Mouse (Mus musculus) ES-Bruce4 (cell line): ENCODE results near the gene Kat6b. TPM values are rescaled to one million over a fixed set of nuclear protein-coding genes. Genes with fewer than 3 reads are reported as not detected.

ENCODE experiments used
- H3K27ac ChIP-seq: 2 replicates; pipeline ENCODE4 v1.5.1; 2012; ENCODE audit warnings: low read length, inconsistent platforms; ENCODE audit not compliant: insufficient read depth
- H3K27me3 ChIP-seq: 2 replicates; pipeline ENCODE4 v1.6.1; 2012; ENCODE audit warnings: mild to moderate bottlenecking, low read length, inconsistent platforms; ENCODE audit not compliant: control insufficient read depth, poor library complexity, insufficient read depth, severe bottlenecking
- H3K36me3 ChIP-seq: 2 replicates; pipeline ENCODE4 v1.6.1; 2012; ENCODE audit warnings: inconsistent platforms, mild to moderate bottlenecking, low read length, moderate library complexity; ENCODE audit not compliant: control insufficient read depth, poor library complexity, insufficient read depth, severe bottlenecking
- H3K4me1 ChIP-seq: one replicate; pipeline ENCODE4 v1.8.1; 2011; ENCODE audit warnings: low read length; ENCODE audit not compliant: control insufficient read depth, insufficient read depth
- H3K4me3 ChIP-seq: 2 replicates; pipeline ENCODE4 v1.5.1; 2011; ENCODE audit warnings: low read depth, mild to moderate bottlenecking, low read length
- H3K9ac ChIP-seq: 2 replicates; pipeline ENCODE4 v1.6.1; 2012; ENCODE audit warnings: low read depth, mild to moderate bottlenecking, inconsistent platforms; ENCODE audit not compliant: poor library complexity, severe bottlenecking
- H3K9me3 ChIP-seq: replicated peaks from 2 replicates; pipeline ENCODE4 v1.6.1; 2012; ENCODE audit warnings: mild to moderate bottlenecking, low read length, inconsistent platforms; ENCODE audit not compliant: control insufficient read depth, poor library complexity, insufficient read depth, severe bottlenecking
- CTCF ChIP-seq: IDR thresholded peaks from one replicate; pipeline ENCODE4 v1.8.1; 2011; ENCODE audit warnings: low read depth, low read length
- EP300 ChIP-seq: IDR thresholded peaks from 2 replicates; pipeline ENCODE4 v1.6.1; 2011; ENCODE audit warnings: low read depth, low read length; ENCODE audit not compliant: insufficient read depth
- POLR2A ChIP-seq: IDR thresholded peaks from one replicate; pipeline ENCODE4 v1.8.1; 2011; ENCODE audit warnings: low read length; ENCODE audit not compliant: insufficient read depth
- polyA plus RNA-seq: library from polyadenylated mRNA; stranded (reverse); fragments of >200 nt; gene quantifications from 2 replicates; pipeline ENCODE4 v1.2.4, GENCODE M21; 2011; ENCODE audit warnings: low read depth; ENCODE audit not compliant: missing spikeins, insufficient read depth, insufficient read length

Kat6b gene
- polyA plus RNA-seq, 1 experiment = 132 TPM

DNA sequence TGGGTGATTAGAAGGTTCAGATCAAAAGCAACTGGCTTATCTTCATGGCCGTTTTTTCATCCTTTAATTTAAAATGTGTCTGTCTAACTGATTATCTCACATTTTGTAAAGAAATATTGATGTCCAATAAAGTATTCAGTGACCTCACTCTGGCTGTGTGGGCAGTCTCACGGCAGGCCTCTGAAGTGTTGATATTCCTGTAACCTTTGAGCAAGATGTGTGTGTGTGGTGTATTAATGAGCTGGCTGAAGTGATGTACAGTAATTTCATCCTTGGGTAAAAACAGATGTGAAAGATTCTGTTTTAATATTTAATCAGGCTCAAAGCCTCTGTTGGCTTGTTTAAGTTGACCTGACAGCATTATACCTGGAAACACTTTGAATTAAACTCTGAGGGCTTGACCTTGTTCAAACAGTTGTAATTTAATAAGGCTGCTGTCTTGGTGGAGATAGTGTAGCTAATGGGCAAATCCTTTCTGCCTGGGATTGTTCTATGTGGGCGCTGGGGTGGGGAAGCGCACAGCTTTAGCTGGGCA, 82.4 kb downstream of the Kat6b start:
- no peak for TF ChIP-seq CTCF
- no peak for TF ChIP-seq EP300
- no peak for TF ChIP-seq POLR2A
- H3K9me3 ChIP-seq = no peaks in the 10 kb centered on the region
- H3K4me1 ChIP-seq = peaks cover 6% of the 10 kb centered on the region
- H3K27ac ChIP-seq = no peak overlapping the region
- no peak overlapping the region for H3K4me3 ChIP-seq
- no peaks in the 10 kb centered on the region for H3K27me3 ChIP-seq
- no peak overlapping the region for H3K9ac ChIP-seq
- peaks cover 10% of the 10 kb centered on the region; the same call in 1 of the 2 replicates for H3K36me3 ChIP-seq

DNA sequence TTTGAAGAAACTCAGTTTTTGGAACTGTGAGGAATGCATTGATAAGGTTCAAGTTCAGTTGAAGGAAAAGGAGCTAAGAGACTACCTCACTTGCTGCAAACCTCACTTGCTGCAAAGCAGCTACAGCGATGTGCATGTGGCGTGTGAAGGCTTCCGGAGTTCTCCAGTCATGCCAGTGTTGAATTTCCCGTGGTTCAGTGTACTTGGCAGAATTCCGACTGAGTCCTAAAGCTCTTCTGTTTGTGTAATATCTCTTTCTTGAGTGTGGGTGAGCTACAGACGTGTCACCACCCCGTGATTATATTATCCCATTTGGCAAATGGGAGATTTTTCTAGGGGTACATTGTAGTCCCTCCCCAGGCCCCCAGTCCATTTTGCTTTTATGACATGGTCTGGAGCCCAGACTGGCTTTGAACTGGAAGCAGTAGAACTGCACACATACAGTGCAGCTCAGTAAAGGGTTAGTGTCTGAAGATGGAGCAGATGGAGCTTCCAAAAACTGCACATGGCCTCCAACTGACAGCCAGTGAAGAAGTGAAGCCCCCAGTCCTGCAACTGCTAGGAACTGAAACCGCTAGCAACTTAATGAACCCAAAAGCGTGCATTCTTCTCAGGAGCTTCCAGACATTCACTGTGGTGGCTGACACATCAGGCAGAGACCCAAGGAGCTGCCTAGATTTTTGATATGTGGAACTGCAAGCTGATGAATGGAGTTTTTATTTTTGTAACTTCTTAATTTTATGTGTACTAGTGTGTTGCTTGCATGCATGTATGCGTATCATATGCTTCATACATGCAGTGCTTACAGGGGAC, 84.5 kb downstream of the Kat6b start:
- no peaks in the 10 kb centered on the region for H3K27me3 ChIP-seq
- TF ChIP-seq EP300 = no peak
- no peak for TF ChIP-seq POLR2A
- TF ChIP-seq CTCF = no peak
- H3K36me3 ChIP-seq = peaks cover 10% of the 10 kb centered on the region; the same call in 1 of the 2 replicates
- no peaks in the 10 kb centered on the region for H3K9me3 ChIP-seq
- H3K27ac ChIP-seq = no peak overlapping the region
- no peak overlapping the region for H3K4me3 ChIP-seq
- no peak overlapping the region for H3K9ac ChIP-seq
- H3K4me1 ChIP-seq = peaks cover 6% of the 10 kb centered on the region

DNA sequence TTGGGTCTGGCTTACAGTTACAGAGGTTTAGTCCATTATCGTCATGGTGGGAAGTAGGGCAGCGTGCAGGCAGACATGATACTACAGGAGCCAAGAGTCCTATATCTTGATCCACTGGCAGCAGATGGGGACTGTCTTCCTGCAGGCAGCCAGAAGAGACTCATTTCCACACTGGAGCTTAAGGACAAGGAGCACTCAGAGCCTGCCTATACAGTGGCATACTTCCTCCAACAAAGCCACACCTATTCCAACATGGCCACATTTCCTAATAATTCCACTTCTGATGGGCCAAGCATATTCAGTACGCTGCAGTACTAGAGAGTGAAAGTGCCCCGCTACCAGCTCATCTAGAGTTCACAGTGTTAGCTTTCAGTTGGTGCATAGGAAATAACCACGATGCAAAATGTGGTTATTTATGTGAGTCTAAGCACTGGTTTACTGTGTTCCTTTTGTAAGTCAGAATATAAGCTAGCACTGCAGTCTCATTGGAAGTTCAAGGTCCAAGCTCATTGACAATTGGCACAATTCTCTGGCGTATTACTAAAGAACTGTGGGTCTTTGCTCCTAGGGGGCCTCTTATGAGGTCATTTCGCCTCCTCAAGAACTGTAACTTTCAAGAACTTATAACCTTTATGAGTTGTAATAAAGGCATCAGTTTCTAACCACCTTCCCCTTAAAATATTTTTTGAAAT, 86.2 kb downstream of the Kat6b start:
- peaks cover 10% of the 10 kb centered on the region; the same call in 1 of the 2 replicates for H3K36me3 ChIP-seq

DNA sequence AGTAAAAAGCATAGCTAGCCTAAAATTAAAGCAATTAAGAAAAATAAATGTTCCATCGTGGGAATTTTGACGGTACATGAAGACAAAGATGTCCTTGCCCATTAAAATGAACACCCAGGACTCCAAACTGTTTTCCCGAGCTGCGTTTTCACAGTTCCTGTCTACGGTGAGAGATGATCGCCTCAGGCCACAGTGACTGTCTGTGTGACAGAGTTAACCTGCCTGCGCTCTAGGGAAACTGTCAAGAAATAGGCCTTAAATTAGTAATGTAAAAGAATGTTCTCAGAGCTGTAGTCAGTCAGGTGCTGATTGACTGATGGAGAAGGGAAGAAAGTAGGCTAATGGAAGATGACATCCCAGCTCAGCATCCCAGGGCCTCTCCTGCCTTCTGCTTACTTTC, 87.6 kb downstream of the Kat6b start:
- no peak overlapping the region for H3K27ac ChIP-seq
- no peaks in the 10 kb centered on the region for H3K27me3 ChIP-seq
- H3K36me3 ChIP-seq = peaks cover 10% of the 10 kb centered on the region; the same call in 1 of the 2 replicates
- no peaks in the 10 kb centered on the region for H3K9me3 ChIP-seq
- peaks cover 2% of the 10 kb centered on the region for H3K4me1 ChIP-seq
- H3K4me3 ChIP-seq = no peak overlapping the region
- TF ChIP-seq EP300 (no peak), CTCF (no peak), POLR2A (no peak)
- no peak overlapping the region for H3K9ac ChIP-seq

More for the DNA sequence above, 86.2 kb downstream of the Kat6b start:
- Histone ChIP-seq H3K4me1 (peaks cover 6% of the 10 kb centered on the region), H3K27ac (no peak overlapping the region), H3K9ac (no peak overlapping the region), H3K4me3 (no peak overlapping the region), H3K9me3 (no peaks in the 10 kb centered on the region), H3K27me3 (no peaks in the 10 kb centered on the region)
- no peak for TF ChIP-seq POLR2A
- TF ChIP-seq EP300 = no peak
- no peak for TF ChIP-seq CTCF

DNA sequence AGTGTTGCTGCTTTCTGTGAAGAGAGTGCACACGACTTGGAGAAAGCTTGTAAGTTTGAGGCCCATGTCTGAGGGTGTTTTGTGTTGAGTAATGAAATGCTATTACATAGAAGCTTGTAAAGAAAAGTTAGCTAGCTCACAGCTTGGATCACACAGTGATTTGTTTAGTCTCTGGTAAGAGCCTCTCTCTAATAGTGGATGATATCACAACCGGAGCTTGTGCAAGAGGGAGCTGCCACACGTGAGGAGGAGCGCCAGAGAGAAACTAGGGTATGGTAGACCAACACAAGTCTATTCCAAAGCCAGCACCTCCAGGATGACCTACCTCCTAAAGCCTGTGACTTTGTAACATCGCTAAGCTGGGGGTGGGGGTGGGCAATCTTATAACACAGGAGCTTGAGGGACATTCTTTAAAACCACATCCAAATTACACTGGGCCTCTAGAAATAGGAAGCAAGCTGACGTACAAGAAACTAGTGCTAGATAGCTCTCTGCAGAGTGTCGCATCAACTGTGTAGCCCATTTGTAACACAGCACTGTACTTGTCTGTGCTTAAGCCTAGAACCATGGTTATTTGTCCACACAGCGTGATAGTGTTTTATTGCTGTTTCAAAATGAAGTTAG, 93.6 kb downstream of the Kat6b start:
- TF ChIP-seq CTCF = no peak
- no peak for TF ChIP-seq POLR2A
- no peak for TF ChIP-seq EP300
- no peak overlapping the region for H3K27ac ChIP-seq
- H3K36me3 ChIP-seq = no peaks in the 10 kb centered on the region
- H3K9ac ChIP-seq = no peak overlapping the region
- no peaks in the 10 kb centered on the region for H3K27me3 ChIP-seq
- H3K4me1 ChIP-seq = no peaks in the 10 kb centered on the region
- H3K9me3 ChIP-seq = no peaks in the 10 kb centered on the region
- no peak overlapping the region for H3K4me3 ChIP-seq
